Mouse (Mus musculus) neural tube, embryonic 13.5 days (tissue): ENCODE measurements around the gene Scrn1. TPM values are rescaled to one million over a fixed set of nuclear protein-coding genes. Genes with fewer than 3 reads are reported as not detected.
A peak's percentile ranks its signal among the peaks of the same experiment; 100 is the strongest.

Experiments
- ATAC-seq: fragments of 200-750 bp; cut with Nextera tagmentation; 2 replicates; pipeline ENCODE4 v1.8.0; 2017; ENCODE audit warnings: low read depth, mild to moderate bottlenecking, moderate TSS enrichment, moderate library complexity
- H3K27ac ChIP-seq: fragments of 300-500 bp; sonication (generic); replicated peaks from 2 replicates; pipeline ENCODE4 v1.5.1; 2015; ENCODE audit warnings: moderate library complexity, mild to moderate bottlenecking, inconsistent platforms
- H3K27me3 ChIP-seq: fragments of 300-500 bp; sonication (generic); 2 replicates; pipeline ENCODE4 v1.6.1; 2015; ENCODE audit warnings: mild to moderate bottlenecking, inconsistent platforms
- H3K36me3 ChIP-seq: fragments of 300-500 bp; sonication (generic); 2 replicates; pipeline ENCODE4 v1.6.1; 2015; ENCODE audit warnings: mild to moderate bottlenecking, inconsistent platforms
- H3K4me1 ChIP-seq: fragments of 300-500 bp; sonication (generic); replicated peaks from 2 replicates; pipeline ENCODE4 v1.6.1; 2015; ENCODE audit warnings: inconsistent platforms
- H3K4me2 ChIP-seq: fragments of 300-500 bp; sonication (generic); 2 replicates; pipeline ENCODE4 v1.6.1; 2015; ENCODE audit warnings: inconsistent platforms, mild to moderate bottlenecking, moderate library complexity
- H3K4me3 ChIP-seq: fragments of 300-500 bp; sonication (generic); 2 replicates; pipeline ENCODE4 v1.5.1; 2015; ENCODE audit warnings: mild to moderate bottlenecking, inconsistent platforms
- H3K9ac ChIP-seq: fragments of 300-500 bp; sonication (generic); 2 replicates; pipeline ENCODE4 v1.6.1; 2015; ENCODE audit warnings: moderate library complexity, mild to moderate bottlenecking, inconsistent platforms
- H3K9me3 ChIP-seq: fragments of 300-500 bp; sonication (generic); 2 replicates; pipeline ENCODE4 v1.6.1; 2016; ENCODE audit warnings: inconsistent platforms
- WGBS: fragments of 180-500 bp; shearing (Covaris S2); methylation state at CpG from one replicate; pipeline ENCODE4 v1.1.7; 2015; 5-methylcytosine and 5-hydroxymethylcytosine counted together
- polyA plus RNA-seq: library from polyadenylated mRNA; unstranded; fragments of >200 nt; fragmentation: Nextera tagmentation; extraction: Ambion mirVana; gene quantifications from 2 replicates; pipeline ENCODE4 v1.2.1, GENCODE M21; 2015

Gene Scrn1
- 95.5 and 102 TPM in 2 replicates for polyA plus RNA-seq

GRCm38 (mm10) chr6:54565665-54566545 is at the start of gene Scrn1:
Gene Scrn1, minus strand, starts transcription at chr6:54566489.
- H3K4me1 ChIP-seq = peaks cover 80% of the 10 kb centered on the region
- H3K9me3 ChIP-seq = no peaks in the 10 kb centered on the region
- H3K4me3 ChIP-seq = peak within 1 kb of the TSS; percentile 68
- H3K4me2 ChIP-seq = peak within 1 kb of the TSS; percentile 80
- H3K9ac ChIP-seq = peak within 1 kb of the TSS; percentile 89
- H3K27me3 ChIP-seq = no peaks in the 10 kb centered on the region
- H3K36me3 ChIP-seq = no peaks in the 10 kb centered on the region
- peak; percentile 91 for ATAC-seq
- whole genome bisulfite sequencing = under 1% methylated on average over 60 of the region's 60 CpGs
- H3K27ac ChIP-seq = peak within 1 kb of the TSS; percentile 95

GRCm38 (mm10) chr6:54606241-54606640 is 40.0 kb upstream of the Scrn1 start:
- ATAC-seq = no peak
- Histone ChIP-seq H3K36me3 (peaks cover 15% of the 10 kb centered on the region), H3K4me2 (no peak overlapping the region), H3K27me3 (no peaks in the 10 kb centered on the region), H3K4me3 (no peak overlapping the region), H3K9me3 (no peaks in the 10 kb centered on the region; the same call in 1 of the 2 replicates), H3K27ac (no peak overlapping the region), H3K4me1 (peaks cover 8% of the 10 kb centered on the region; the same call in 1 of the 2 replicates), H3K9ac (no peak overlapping the region)
- 45% methylated on average over 4 of the region's 4 CpGs for WGBS

- ATAC-seq = no peak
- H3K9me3 ChIP-seq = no peaks in the 10 kb centered on the region; the same call in 1 of the 2 replicates
- H3K4me3 ChIP-seq = no peak overlapping the region
- no peak overlapping the region for H3K27ac ChIP-seq
- H3K4me2 ChIP-seq = no peak overlapping the region
- H3K36me3 ChIP-seq = peaks cover 11% of the 10 kb centered on the region; the same call in 1 of the 2 replicates
- H3K9ac ChIP-seq = no peak overlapping the region
- 97% methylated on average over 1 of the region's 1 CpGs for WGBS
- H3K27me3 ChIP-seq = no peaks in the 10 kb centered on the region
- peaks cover 8% of the 10 kb centered on the region; the same call in 1 of the 2 replicates for H3K4me1 ChIP-seq
These were observed 37.9 kb upstream of the Scrn1 start for GRCm38 (mm10) chr6:54604001-54604715.

- Histone ChIP-seq H3K4me3 (no peak overlapping the region), H3K9me3 (no peaks in the 10 kb centered on the region), H3K4me1 (peaks cover 8% of the 10 kb centered on the region; the same call in 1 of the 2 replicates), H3K4me2 (no peak overlapping the region), H3K27me3 (no peaks in the 10 kb centered on the region), H3K27ac (no peak overlapping the region), H3K36me3 (peaks cover 5% of the 10 kb centered on the region; the same call in 1 of the 2 replicates), H3K9ac (no peak overlapping the region)
- 81% methylated on average over 2 of the region's 2 CpGs for WGBS
- no peak for ATAC-seq
These were observed 36.6 kb upstream of the Scrn1 start for GRCm38 (mm10) chr6:54602891-54603290.

- WGBS = 80% methylated on average over 5 of the region's 5 CpGs
- no peak overlapping the region for H3K4me2 ChIP-seq
These were observed 34.5 kb upstream of the Scrn1 start for GRCm38 (mm10) chr6:54600681-54601347.

GRCm38 (mm10) chr6:54597711-54598110 is 31.4 kb upstream of the Scrn1 start:
- ATAC-seq = no peak
- Histone ChIP-seq H3K27ac (no peak overlapping the region), H3K27me3 (no peaks in the 10 kb centered on the region), H3K36me3 (no peaks in the 10 kb centered on the region), H3K4me2 (no peak overlapping the region), H3K4me3 (no peak overlapping the region), H3K4me1 (peaks cover 37% of the 10 kb centered on the region), H3K9me3 (no peaks in the 10 kb centered on the region), H3K9ac (no peak overlapping the region)
- WGBS = 90% methylated on average over 3 of the region's 3 CpGs

More at GRCm38 (mm10) chr6:54600681-54601347, 34.5 kb upstream of the Scrn1 start:
- H3K9me3 ChIP-seq = no peaks in the 10 kb centered on the region
- no peak overlapping the region for H3K9ac ChIP-seq
- H3K4me1 ChIP-seq = peaks cover 25% of the 10 kb centered on the region
- no peak overlapping the region for H3K27ac ChIP-seq
- no peaks in the 10 kb centered on the region for H3K27me3 ChIP-seq
- peaks cover 5% of the 10 kb centered on the region; the same call in 1 of the 2 replicates for H3K36me3 ChIP-seq
- ATAC-seq = no peak
- H3K4me3 ChIP-seq = no peak overlapping the region

- H3K4me1 ChIP-seq = peaks cover 37% of the 10 kb centered on the region
- H3K36me3 ChIP-seq = no peaks in the 10 kb centered on the region
- no peak within 1 kb of the TSS for H3K27ac ChIP-seq
- peak within 1 kb of the TSS; percentile 80 for H3K4me2 ChIP-seq
- 71% methylated on average over 4 of the region's 4 CpGs for WGBS
- H3K9ac ChIP-seq = peak within 1 kb of the TSS; percentile 90; the same call in 1 of the 2 replicates
- H3K9me3 ChIP-seq = no peaks in the 10 kb centered on the region
- H3K27me3 ChIP-seq = no peaks in the 10 kb centered on the region
- no peak for ATAC-seq
- H3K4me3 ChIP-seq = peak within 1 kb of the TSS; percentile 96
These were observed 30.9 kb upstream of the Scrn1 start, which contains the start of gene Fkbp14 for GRCm38 (mm10) chr6:54597208-54597607. Gene Fkbp14, minus strand, starts transcription at chr6:54597308.

- Histone ChIP-seq H3K4me3 (peak overlapping the region; percentile 96), H3K4me2 (peak overlapping the region; percentile 80), H3K27ac (peak overlapping the region; percentile 83), H3K27me3 (no peaks in the 10 kb centered on the region), H3K4me1 (peaks cover 51% of the 10 kb centered on the region), H3K9ac (peak overlapping the region; percentile 90), H3K9me3 (no peaks in the 10 kb centered on the region), H3K36me3 (no peaks in the 10 kb centered on the region)
- under 1% methylated on average over 41 of the region's 48 CpGs for WGBS
- peak; percentile 38 for ATAC-seq
These were observed 29.1 kb upstream of the Scrn1 start for GRCm38 (mm10) chr6:54595330-54595878.

GRCm38 (mm10) chr6:54594469-54595329 is 28.4 kb upstream of the Scrn1 start, which contains the start of gene Plekha8:
Gene Plekha8, plus strand, starts transcription at chr6:54595111.
- peak; percentile 95 for ATAC-seq
- H3K4me3 ChIP-seq = peak within 1 kb of the TSS; percentile 96
- no peaks in the 10 kb centered on the region for H3K9me3 ChIP-seq
- H3K36me3 ChIP-seq = no peaks in the 10 kb centered on the region
- peaks cover 51% of the 10 kb centered on the region for H3K4me1 ChIP-seq
- H3K27ac ChIP-seq = peak within 1 kb of the TSS; percentile 83
- H3K4me2 ChIP-seq = peak within 1 kb of the TSS; percentile 80
- H3K9ac ChIP-seq = peak within 1 kb of the TSS; percentile 90
- WGBS = under 1% methylated on average over 48 of the region's 49 CpGs
- H3K27me3 ChIP-seq = no peaks in the 10 kb centered on the region

GRCm38 (mm10) chr6:54593766-54594468 is 27.6 kb upstream of the Scrn1 start:
- Histone ChIP-seq H3K9ac (peak overlapping the region; percentile 76; the same call in 1 of the 2 replicates), H3K9me3 (no peaks in the 10 kb centered on the region), H3K36me3 (no peaks in the 10 kb centered on the region), H3K4me3 (peak overlapping the region; percentile 96), H3K27me3 (no peaks in the 10 kb centered on the region), H3K4me1 (peaks cover 51% of the 10 kb centered on the region), H3K4me2 (peak overlapping the region; percentile 80), H3K27ac (no peak overlapping the region)
- 62% methylated on average over 8 of the region's 8 CpGs for WGBS
- ATAC-seq = no peak
